Mouse (Mus musculus) layer of hippocampus, postnatal 14 days (tissue): ENCODE measurements around the gene Aagab. TPM values are rescaled to one million over a fixed set of nuclear protein-coding genes. Genes with fewer than 3 reads are reported as not detected.

Source experiments
- DNase-seq, 2 experiments: peaks; one replicate each; pipeline ENCODE4 v3.0.0; 2021 to 2022; ENCODE audit warnings: low spot score in 2 of 2, mixed read lengths in 1 of 2
- total RNA-seq, 2 experiments: library from RNA; stranded (reverse); gene quantifications; 2 replicates each; pipeline ENCODE4 v1.2.3; 2021

Aagab gene
- total RNA-seq, 2 experiments from 2014 or later: 47.8 to 58.7 TPM

- no peak for DNase-seq
Measured at GRCm38 (mm10) chr9:63668621-63669020, 66.2 kb downstream of the Aagab start.

DNA sequence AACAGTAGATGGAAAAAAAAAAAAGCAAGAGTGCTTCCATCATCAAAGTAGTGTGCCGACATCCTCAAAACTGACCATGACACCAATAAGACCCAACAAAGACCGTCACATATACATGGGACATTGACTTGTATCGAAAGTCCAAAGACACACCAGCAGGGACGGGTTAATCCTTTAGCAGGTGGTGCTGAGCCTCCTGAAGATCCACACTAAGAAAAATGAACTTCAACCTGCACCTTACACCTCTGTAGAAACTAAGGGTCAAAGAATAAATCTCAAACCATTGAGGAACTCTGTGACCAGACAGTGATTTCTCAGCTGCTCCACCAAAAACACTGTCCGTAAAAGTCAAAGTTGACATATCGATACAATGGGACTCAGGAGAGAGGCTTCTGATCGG lies 67.4 kb downstream of the Aagab start:
- no peak for DNase-seq

DNA sequence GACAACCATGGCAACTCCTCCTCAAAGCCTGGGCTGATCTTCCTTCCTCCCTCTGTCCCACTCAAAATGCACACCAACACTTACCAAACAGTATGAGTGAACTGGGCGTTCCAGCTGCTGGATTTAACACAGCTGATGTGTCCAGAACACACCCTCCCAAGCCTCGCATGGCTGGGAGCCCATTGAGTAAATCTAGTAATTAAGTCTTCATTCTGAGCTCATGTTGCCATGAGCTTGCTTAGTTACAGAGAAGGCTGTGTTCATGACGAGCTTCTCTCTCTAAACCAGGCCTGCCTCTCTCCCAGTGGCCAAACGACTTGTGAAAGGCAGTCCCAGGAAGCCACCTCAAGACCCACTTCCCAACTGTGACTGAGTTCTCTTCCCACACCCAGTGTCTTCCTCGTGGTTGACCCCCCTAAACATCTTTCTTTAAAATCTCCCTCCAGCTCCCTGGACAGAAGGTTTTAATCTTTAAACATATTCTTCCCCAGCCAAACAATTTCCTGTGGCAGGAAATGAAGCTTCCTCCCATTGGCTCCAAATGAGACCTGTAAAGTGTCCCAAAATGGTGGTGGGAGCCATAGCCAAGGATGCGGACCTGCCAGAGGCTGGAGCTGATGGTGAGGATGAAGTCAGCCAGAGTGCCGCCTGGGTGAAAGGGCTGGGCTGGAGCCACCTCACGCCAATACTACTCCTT lies 70.5 kb downstream of the Aagab start:
- no peak for DNase-seq

GRCm38 (mm10) chr9:63673494-63673805 lies 71.0 kb downstream of the Aagab start:
- no peak for DNase-seq

DNA sequence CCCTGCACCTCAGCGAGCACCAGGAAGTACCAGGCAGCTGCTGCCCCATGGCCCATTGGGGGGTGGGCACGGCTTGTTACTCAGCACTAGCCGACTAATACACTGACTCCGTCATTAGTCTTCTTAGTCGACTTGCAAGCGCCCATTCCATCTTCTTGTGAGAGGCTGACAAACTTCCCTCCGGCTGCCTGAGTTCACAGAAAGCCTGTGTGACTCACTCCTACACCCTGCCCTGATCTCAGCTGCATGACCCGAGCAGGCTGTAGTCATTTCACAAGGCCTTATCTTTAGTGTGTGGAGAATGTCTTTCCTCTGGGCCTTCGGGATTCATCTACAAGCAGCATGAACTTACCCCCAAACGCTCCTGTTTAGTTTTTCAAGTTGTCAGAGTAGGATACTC lies 72.2 kb downstream of the Aagab start:
- no peak for DNase-seq

DNA sequence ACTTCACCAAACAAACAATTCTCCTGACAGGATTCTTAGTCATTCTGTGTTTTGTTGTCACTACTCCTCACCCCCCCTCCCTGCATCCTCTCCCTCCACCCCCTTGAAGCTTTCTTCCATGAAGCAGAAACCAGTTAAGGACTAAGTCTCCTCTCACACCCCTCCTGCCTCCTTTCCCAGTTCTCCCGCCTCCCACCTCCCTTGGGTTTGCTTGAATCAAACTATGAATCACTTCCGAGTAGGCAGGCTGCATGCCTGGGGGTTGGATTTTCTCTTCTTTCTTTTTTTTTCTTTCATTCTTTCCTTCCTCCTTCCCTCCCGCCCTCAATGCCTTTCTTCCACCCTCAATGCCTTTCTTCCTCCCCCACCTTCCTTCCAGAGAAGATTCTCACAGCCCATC lies 75.2 kb downstream of the Aagab start:
- no peak for DNase-seq

- no peak for DNase-seq
Measured at GRCm38 (mm10) chr9:63678076-63678475, 75.6 kb downstream of the Aagab start.

GRCm38 (mm10) chr9:63682301-63682700 lies 79.8 kb downstream of the Aagab start:
- DNase-seq: no peak

DNA sequence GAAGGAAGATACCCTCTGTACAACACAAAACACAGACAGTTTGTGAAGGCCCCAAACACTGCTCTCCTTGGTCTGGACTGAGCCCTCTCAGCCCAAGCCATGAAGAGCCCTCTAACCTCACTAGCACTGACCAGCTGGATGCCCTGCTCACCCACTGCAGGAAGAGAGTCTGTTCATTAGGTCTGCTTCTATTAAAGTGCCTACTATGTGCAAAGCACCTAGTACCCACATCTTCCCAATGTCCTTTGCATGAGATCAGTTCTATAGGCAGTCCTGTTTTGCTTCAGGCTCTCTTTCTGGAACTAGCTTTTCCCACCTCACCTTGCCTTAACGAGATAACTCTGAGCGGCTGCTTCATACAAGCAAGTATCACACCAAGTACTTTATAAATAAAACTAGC lies 80.5 kb downstream of the Aagab start:
- DNase-seq: no peak

GRCm38 (mm10) chr9:63684277-63684676 lies 81.8 kb downstream of the Aagab start:
- DNase-seq: no peak

DNA sequence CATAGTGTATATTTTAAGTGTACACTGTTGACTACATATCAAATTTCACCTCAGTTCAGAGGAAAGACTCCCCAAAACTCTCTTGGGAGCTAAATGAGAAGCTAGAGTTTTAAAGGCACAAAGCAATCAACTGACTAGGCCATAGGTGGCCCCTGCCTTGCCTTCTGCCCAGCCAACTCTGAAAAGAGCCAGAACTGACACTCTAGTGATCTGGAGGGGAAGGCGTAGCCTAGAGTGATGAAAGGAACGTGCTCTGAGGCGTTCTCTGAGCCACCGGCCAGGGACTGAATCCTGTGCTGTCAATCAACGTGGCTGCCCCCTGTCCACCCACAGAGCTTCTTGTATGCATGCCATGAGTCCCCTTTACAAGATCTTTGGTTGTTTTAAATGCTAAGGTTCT lies 82.9 kb downstream of the Aagab start:
- DNase-seq: no peak

- DNase-seq: no peak
Measured at GRCm38 (mm10) chr9:63687413-63688015, 85.1 kb downstream of the Aagab start.

- no peak for DNase-seq
Measured at GRCm38 (mm10) chr9:63690511-63690910, 88.1 kb downstream of the Aagab start.

DNA sequence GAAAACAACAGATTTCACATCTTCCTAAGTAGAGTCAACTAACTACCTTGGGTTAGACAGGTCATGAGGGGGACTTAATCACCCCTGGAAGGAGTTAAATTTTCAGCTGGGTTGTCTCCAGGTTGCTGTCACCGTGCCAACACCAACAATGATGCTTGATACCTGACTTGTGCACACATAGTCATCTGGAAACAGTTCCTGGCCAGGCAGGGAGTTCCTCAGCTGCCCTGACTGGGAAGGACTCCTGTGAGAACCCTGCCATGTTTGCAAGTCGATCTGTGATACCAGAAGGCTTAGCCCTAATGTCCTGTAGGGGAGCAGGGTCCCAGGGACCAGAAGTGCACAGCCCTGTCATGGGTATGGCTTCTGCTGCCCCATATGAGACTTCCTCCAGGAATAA lies 89.5 kb downstream of the Aagab start:
- DNase-seq: no peak

Other genes with a start within 250 kb of the Aagab start
- gene Map2k5, start 224.8 kb upstream of the Aagab start, total RNA-seq: 10 to 100 TPM; 35.3 to 36.2 TPM
- gene 2300009A05Rik, start 203.4 kb upstream of the Aagab start, total RNA-seq: 10 to 100 TPM; 32.9 to 37.8 TPM
- under 1 TPM; 0.14 to 0.16 TPM for gene Iqch, start 167 bp upstream of the Aagab start, total RNA-seq
- gene Smad3, start 155.3 kb downstream of the Aagab start, total RNA-seq: 10 to 100 TPM; 18.9 to 24.3 TPM